Mouse (Mus musculus): ENCODE results near the gene Nudt4.

The Nudt4 gene

DNA sequence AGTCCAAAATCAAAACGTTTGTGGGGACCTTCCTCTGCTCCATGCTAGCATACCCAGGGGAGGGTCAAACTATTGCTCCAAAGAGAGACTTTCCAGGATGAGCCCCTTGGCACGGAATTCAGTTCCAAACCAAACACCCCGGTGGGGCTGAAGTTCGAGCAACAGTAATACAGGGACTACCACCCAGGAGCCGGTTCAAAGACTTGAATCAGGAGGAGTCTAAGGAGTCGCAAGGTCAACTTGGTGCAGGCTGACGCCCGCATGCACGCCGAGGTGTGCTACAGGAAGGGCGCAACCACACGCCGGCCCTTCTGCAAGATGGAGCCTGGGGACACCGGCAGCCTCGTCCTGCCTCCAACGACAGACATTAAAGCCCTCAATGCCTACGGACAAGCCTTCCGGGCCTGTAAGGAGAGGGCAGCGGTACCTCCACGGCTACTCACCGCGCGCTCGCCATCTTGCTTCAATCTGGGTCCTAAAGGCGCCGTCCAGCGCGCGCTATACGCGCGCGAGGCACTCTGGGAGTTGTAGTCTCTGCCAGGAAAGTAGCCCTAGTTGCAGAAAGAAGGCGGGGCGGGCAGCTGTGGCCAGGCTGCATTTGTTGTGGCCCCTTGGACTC, 62.4 kb downstream of the Nudt4 start, which contains the start of gene Mrpl42:
Gene Mrpl42, minus strand, starts transcription at position 478 of the 619 bp plus-strand sequence.
- peak; percentile 66 for DNase-seq (ENCODE audit: low read depth, low spot score)

DNA sequence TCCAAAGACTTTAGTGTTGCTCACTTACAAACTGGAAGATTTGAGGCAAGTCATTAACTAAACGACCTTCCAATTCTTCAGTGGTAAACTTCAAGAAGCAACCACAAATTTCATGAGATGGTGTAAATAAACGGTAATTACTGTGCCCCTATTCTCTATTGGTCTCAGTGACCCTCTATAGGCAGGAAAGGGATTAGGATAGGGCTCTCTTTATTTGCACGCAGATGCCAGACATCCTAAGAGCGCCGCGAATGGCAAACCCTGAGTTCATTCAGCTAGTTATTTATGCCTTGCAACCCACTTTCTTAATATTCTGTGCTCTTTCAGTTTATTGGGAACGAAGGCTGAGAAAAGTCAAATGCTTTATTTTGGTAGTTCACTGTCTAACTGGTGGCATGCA, 62.9 kb downstream of the Nudt4 start:
- no peak for DNase-seq (ENCODE audit: low read depth, low spot score)

All from brain, embryonic 18.5 days (tissue).